Mouse (Mus musculus) liver, adult 2 months (tissue): ENCODE results near the gene 2310039H08Rik. TPM values are rescaled to one million over a fixed set of nuclear protein-coding genes. Genes with fewer than 3 reads are reported as not detected.

Experiments used
- DNase-seq: peaks from one replicate; pipeline ENCODE4 v3.0.0-alpha.2; 2011; ENCODE audit warnings: low read depth, low spot score; ENCODE audit errors: extremely low read depth
- H3K27ac ChIP-seq: fragments of 200-500 bp; replicated peaks from 2 replicates; pipeline ENCODE4 v1.5.1; 2012; ENCODE audit warnings: low read depth, mild to moderate bottlenecking, control low read depth, inconsistent platforms, low read length; ENCODE audit not compliant: insufficient read depth
- H3K27me3 ChIP-seq: fragments of 200-500 bp; 2 replicates; pipeline ENCODE4 v1.6.1; 2012; ENCODE audit warnings: mild to moderate bottlenecking, moderate library complexity, low read length, inconsistent platforms; ENCODE audit not compliant: control insufficient read depth, insufficient read depth
- H3K36me3 ChIP-seq: fragments of 200-500 bp; 2 replicates; pipeline ENCODE4 v1.6.1; 2012; ENCODE audit warnings: low read length, inconsistent platforms; ENCODE audit not compliant: control insufficient read depth, insufficient read depth
- H3K4me1 ChIP-seq: fragments of 200-500 bp; 2 replicates; pipeline ENCODE4 v1.6.1; 2011; ENCODE audit warnings: low read length; ENCODE audit not compliant: control insufficient read depth, insufficient read depth
- H3K4me3 ChIP-seq: fragments of 200-500 bp; 2 replicates; pipeline ENCODE4 v1.5.1; 2011; ENCODE audit warnings: low read depth, mild to moderate bottlenecking, control low read depth, low read length, moderate library complexity; ENCODE audit not compliant: insufficient read depth
- H3K79me2 ChIP-seq: fragments of 200-500 bp; 2 replicates; pipeline ENCODE4 v1.6.1; 2012; ENCODE audit warnings: inconsistent platforms, mild to moderate bottlenecking, low read length, moderate library complexity; ENCODE audit not compliant: control insufficient read depth, insufficient read depth
- H3K9ac ChIP-seq: fragments of 200-500 bp; 2 replicates; pipeline ENCODE4 v1.6.1; 2012; ENCODE audit warnings: low read depth, mild to moderate bottlenecking, control low read depth, inconsistent platforms, low read length
- CTCF ChIP-seq: fragments of 200-500 bp; IDR thresholded peaks from 2 replicates; pipeline ENCODE4 v1.5.1; 2011; ENCODE audit warnings: low read depth, low read length, control low read depth
- POLR2A ChIP-seq: fragments of 200-500 bp; IDR thresholded peaks from 2 replicates; pipeline ENCODE4 v1.6.1; 2011; ENCODE audit warnings: low read length, control low read depth; ENCODE audit not compliant: insufficient read depth; ENCODE audit errors: extremely low read depth
- WGBS: fragments of 180-500 bp; shearing (Covaris S2); methylation state at CpG from one replicate; pipeline ENCODE4 v1.1.7; 2018; 5-methylcytosine and 5-hydroxymethylcytosine counted together
- polyA plus RNA-seq: library from polyadenylated mRNA; depleted of rRNA; stranded (reverse); fragments of >200 nt; gene quantifications from 2 replicates; pipeline ENCODE4 v1.2.3, GENCODE M21; 2012
- total RNA-seq: library from RNA; depleted of rRNA; stranded (reverse); fragments of >200 nt; gene quantifications from 2 replicates; pipeline ENCODE4 v1.2.3, GENCODE M21; 2014

2310039H08Rik gene
- total and polyA plus RNA-seq, 2 experiments: 97.6 to 167 TPM

DNA sequence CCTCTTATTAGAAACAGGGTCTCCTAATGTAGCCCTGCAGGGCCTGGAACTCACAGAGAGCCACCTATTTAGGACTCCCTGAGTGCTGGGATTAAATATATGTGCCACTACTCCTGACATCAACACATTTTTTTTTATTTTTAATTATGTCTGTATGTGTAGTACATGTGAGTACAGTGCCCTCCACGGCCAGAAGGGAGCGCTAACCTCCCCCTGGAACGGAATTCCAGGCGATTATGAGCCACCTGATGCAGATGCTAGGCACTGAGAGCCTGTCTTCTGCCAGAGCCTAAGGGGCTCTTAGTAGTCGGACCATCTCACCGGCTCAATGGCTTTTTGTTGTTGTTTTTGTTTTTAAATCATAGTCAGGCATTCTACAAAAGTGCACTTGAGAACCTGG is 44.4 kb upstream of the 2310039H08Rik start:
- Histone ChIP-seq H3K79me2 (no peaks in the 10 kb centered on the region), H3K27ac (peak overlapping the region; percentile 98), H3K9ac (peak overlapping the region; percentile 93), H3K4me1 (peaks cover 8% of the 10 kb centered on the region; the same call in 1 of the 2 replicates), H3K36me3 (peaks cover 10% of the 10 kb centered on the region), H3K4me3 (peak overlapping the region; percentile 83), H3K27me3 (no peaks in the 10 kb centered on the region)
- TF ChIP-seq POLR2A (peak; percentile 6; the same call in 1 of the 2 replicates), CTCF (peak; percentile 76)
- WGBS: 15% methylated on average over 6 of the region's 6 CpGs
- DNase-seq: peak; percentile 59

- H3K4me3 ChIP-seq: peak overlapping the region; percentile 83
- peaks cover 10% of the 10 kb centered on the region for H3K36me3 ChIP-seq
- no peaks in the 10 kb centered on the region for H3K79me2 ChIP-seq
- TF ChIP-seq CTCF (no peak), POLR2A (peak; percentile 31; the same call in 1 of the 2 replicates)
- WGBS: 9% methylated on average over 11 of the region's 11 CpGs
- peak; percentile 72 for DNase-seq
- peaks cover 11% of the 10 kb centered on the region for H3K4me1 ChIP-seq
- H3K27me3 ChIP-seq: no peaks in the 10 kb centered on the region
- H3K9ac ChIP-seq: peak overlapping the region; percentile 93
- peak overlapping the region; percentile 98 for H3K27ac ChIP-seq
Observed at GRCm38 (mm10) chr17:46728496-46728895, 43.9 kb upstream of the 2310039H08Rik start.

GRCm38 (mm10) chr17:46728904-46729318 is 43.5 kb upstream of the 2310039H08Rik start, which contains the start of gene Gnmt:
TSS of gene Gnmt (minus strand) at chr17:46729168.
- DNase-seq: peak; percentile 94
- H3K9ac ChIP-seq: peak within 1 kb of the TSS; percentile 93
- peak within 1 kb of the TSS; percentile 83 for H3K4me3 ChIP-seq
- peak within 1 kb of the TSS; percentile 98 for H3K27ac ChIP-seq
- H3K36me3 ChIP-seq: peaks cover 10% of the 10 kb centered on the region
- WGBS: 16% methylated on average over 24 of the region's 24 CpGs
- H3K27me3 ChIP-seq: no peaks in the 10 kb centered on the region
- H3K79me2 ChIP-seq: no peaks in the 10 kb centered on the region
- H3K4me1 ChIP-seq: peaks cover 15% of the 10 kb centered on the region
- TF ChIP-seq CTCF (no peak), POLR2A (peak; percentile 99)

DNA sequence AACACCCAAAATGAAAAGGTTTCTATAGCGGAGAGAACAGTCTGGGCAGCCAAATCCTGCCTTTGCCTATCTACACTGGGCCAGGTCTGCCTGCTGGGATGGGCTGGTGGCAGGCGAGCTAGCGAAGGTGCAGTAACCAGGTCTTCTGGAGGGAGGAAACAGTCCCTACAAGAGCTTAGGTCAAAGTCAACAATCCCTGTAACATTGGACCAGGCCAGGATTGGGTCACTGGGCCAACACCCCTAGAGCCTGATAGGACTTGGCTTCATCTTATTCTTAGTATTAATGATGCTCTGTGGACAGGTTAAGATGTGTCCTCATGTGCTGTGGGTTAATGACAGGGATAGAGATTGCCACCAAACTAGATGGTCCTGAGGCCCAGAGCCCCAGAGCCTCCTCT is 38.4 kb upstream of the 2310039H08Rik start:
- Histone ChIP-seq H3K27ac (peak overlapping the region; percentile 87), H3K4me3 (no peak overlapping the region), H3K4me1 (peaks cover 31% of the 10 kb centered on the region), H3K36me3 (no peaks in the 10 kb centered on the region), H3K9ac (peak overlapping the region; percentile 49), H3K79me2 (no peaks in the 10 kb centered on the region), H3K27me3 (no peaks in the 10 kb centered on the region)
- TF ChIP-seq POLR2A (0 out of 2 replicates have a peak, but pooled peaks have one; percentile 36), CTCF (no peak)
- 42% methylated on average over 3 of the region's 3 CpGs for WGBS
- DNase-seq: peak; percentile 95

GRCm38 (mm10) chr17:46735287-46735686 is 37.1 kb upstream of the 2310039H08Rik start:
- H3K4me3 ChIP-seq: no peak overlapping the region
- TF ChIP-seq POLR2A (peak; percentile 42; the same call in 1 of the 2 replicates), CTCF (no peak)
- no peaks in the 10 kb centered on the region for H3K27me3 ChIP-seq
- peaks cover 26% of the 10 kb centered on the region for H3K4me1 ChIP-seq
- no peaks in the 10 kb centered on the region for H3K36me3 ChIP-seq
- WGBS: 21% methylated on average over 7 of the region's 7 CpGs
- DNase-seq: peak; percentile 100
- H3K79me2 ChIP-seq: no peaks in the 10 kb centered on the region
- H3K9ac ChIP-seq: peak overlapping the region; percentile 33
- peak overlapping the region; percentile 87 for H3K27ac ChIP-seq

DNA sequence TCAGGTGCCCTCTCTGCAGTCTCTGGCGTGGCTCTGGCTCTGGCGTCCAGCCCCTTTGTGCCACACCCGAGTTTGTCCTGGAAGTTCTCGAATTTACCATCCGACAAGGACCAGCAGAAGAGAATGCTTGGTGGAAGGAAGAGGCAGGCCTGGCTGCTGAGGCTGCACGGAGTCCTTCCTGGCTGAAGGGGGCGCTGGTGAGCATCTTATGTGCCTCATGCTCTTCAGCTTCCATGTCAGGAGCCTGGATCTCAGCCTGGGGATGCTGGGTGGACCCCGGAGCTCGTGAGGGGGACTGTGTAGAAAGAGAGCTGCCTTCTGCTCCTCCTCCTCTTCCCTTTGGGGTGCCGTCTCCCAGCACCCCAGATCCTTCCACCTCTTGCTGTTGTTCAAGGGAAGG is 36.3 kb upstream of the 2310039H08Rik start:
- DNase-seq: peak; percentile 77
- Histone ChIP-seq H3K4me3 (peak overlapping the region; percentile 16; the same call in 1 of the 2 replicates), H3K27ac (peak overlapping the region; percentile 86), H3K79me2 (no peaks in the 10 kb centered on the region; the same call in 1 of the 2 replicates), H3K27me3 (no peaks in the 10 kb centered on the region), H3K36me3 (no peaks in the 10 kb centered on the region), H3K4me1 (peaks cover 26% of the 10 kb centered on the region), H3K9ac (peak overlapping the region; percentile 15)
- TF ChIP-seq POLR2A (no peak), CTCF (peak; percentile 89)
- 41% methylated on average over 10 of the region's 10 CpGs for WGBS
